13 mouse cellular contexts compared by ENCODE assay signal in the genomic region with DNA sequence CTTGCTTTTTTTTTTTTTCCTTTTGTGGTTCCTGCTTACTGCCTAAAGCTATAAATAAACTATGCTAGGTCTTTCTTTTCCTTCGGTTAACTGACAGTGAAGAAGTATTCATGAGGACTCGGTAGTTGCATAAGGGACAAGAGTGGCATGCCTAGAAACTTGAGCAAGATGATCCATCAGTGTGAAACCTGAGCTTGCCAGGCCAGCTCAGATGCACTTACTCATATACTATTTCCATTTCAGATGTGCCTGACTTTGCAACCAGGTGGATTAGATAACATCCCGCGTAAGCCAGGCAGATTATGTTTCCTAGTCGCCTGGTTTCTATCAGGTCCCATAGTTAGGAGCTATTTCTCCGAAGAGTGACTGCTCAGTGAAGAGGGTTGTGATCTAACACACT. TPM values are rescaled to one million over a fixed set of nuclear protein-coding genes. Genes with fewer than 3 reads are reported as not detected.
DNase-seq lines count a peak whose midpoint lies in the region; ATAC-seq lines count a peak whose summit lies in the region.
"Had no signal": no experiment of that assay in that cellular context is flagged by ENCODE, and none has a peak within 500 bp of the region (broad histone marks: within the 10 kb centered on the region; RNA-seq: fewer than 3 reads in every experiment).

No protein-coding gene starts in this region.

- H3K36me3 ChIP-seq in heart, embryonic 15.5 days: no peaks in the 10 kb centered on the region
- H3K36me3 ChIP-seq in lung, embryonic 16.5 days (ENCODE audit: control insufficient read depth, insufficient read depth, low read length): no peaks in the 10 kb centered on the region
- H3K36me3 ChIP-seq: intestine, embryonic 15.5 days had no signal

- no peak for DNase-seq in heart, adult 9 months (ENCODE audit: low spot score in 2 of 2)
- DNase-seq in lung, postnatal 25 days (ENCODE audit: low spot score): no peak
- DNase-seq in fat pad, adult 2 months (ENCODE audit: extremely low read depth, low read depth, low spot score): peak; percentile 61
- peak; percentile 96 for DNase-seq in skeletal muscle tissue, adult 2 months (ENCODE audit: low read depth, low spot score)
- DNase-seq in retina, postnatal 1 day: no peak
- DNase-seq: adrenal gland, postnatal 36 days; cerebellum, adult 11 months; embryo, embryonic 11 days; lung, adult 18-20 months had no signal

- no peak overlapping the region for H3K4me2 ChIP-seq in heart, embryonic 15.5 days
- H3K4me2 ChIP-seq in lung, embryonic 16.5 days (ENCODE audit: low read depth, low read length): no peak overlapping the region
- H3K4me2 ChIP-seq: intestine, embryonic 15.5 days had no signal

- 0 out of 2 replicates have a peak overlapping the region, but pooled peaks have one; percentile 8 for H3K27ac ChIP-seq in heart, embryonic 15.5 days
- peak overlapping the region; percentile 69 for H3K27ac ChIP-seq in lung, embryonic 16.5 days (ENCODE audit: low read length)
- H3K27ac ChIP-seq: intestine, embryonic 15.5 days; stomach, postnatal 0 days had no signal

- no peaks in the 10 kb centered on the region for H3K9me3 ChIP-seq in heart, embryonic 15.5 days (replicated peaks)
- no peaks in the 10 kb centered on the region for H3K9me3 ChIP-seq in lung, embryonic 16.5 days (ENCODE audit: control insufficient read depth, low read length)
- H3K9me3 ChIP-seq: intestine, embryonic 15.5 days had no signal

- H3K9ac ChIP-seq in heart, embryonic 15.5 days: no peak overlapping the region
- H3K9ac ChIP-seq in lung, embryonic 16.5 days (ENCODE audit: low read length): no peak overlapping the region
- H3K9ac ChIP-seq: intestine, embryonic 15.5 days had no signal

- ATAC-seq in heart, embryonic 15.5 days (replicated peaks; ENCODE audit: insufficient number of reproducible peaks, insufficient read depth, low FRiP score, low read depth): no peak
- no peak for ATAC-seq in lung, embryonic 16.5 days (ENCODE audit: low read depth)
- ATAC-seq: intestine, embryonic 15.5 days had no signal

- H3K4me3 ChIP-seq in heart, embryonic 15.5 days: no peak overlapping the region
- H3K4me3 ChIP-seq in lung, embryonic 16.5 days (ENCODE audit: low read length): no peak overlapping the region
- H3K4me3 ChIP-seq: intestine, embryonic 15.5 days had no signal

- WGBS in heart, embryonic 15.5 days: 29% methylated on average over 6 of the region's 6 CpGs
- WGBS in lung, embryonic 16.5 days: 64% methylated on average over 6 of the region's 6 CpGs

- peaks cover 15% of the 10 kb centered on the region for H3K4me1 ChIP-seq in heart, embryonic 15.5 days (replicated peaks)
- H3K4me1 ChIP-seq in lung, embryonic 16.5 days (replicated peaks; ENCODE audit: control insufficient read depth, insufficient read depth, low read length): peaks cover 4% of the 10 kb centered on the region; the same call in 1 of the 2 replicates
- H3K4me1 ChIP-seq: intestine, embryonic 15.5 days had no signal

- H3K27me3 ChIP-seq in heart, embryonic 15.5 days: no peaks in the 10 kb centered on the region
- H3K27me3 ChIP-seq in lung, embryonic 16.5 days (ENCODE audit: control insufficient read depth, insufficient read depth, low read depth, low read length): no peaks in the 10 kb centered on the region
- H3K27me3 ChIP-seq: intestine, embryonic 15.5 days had no signal

RNA-seq across cellular contexts. Expression of a gene that starts 41.9 kb away (rescaled TPM):
- 5.1 TPM in 2 replicates for polyA plus RNA-seq in heart, embryonic 15.5 days (2015; fragmentation: Nextera tagmentation; extraction: Ambion mirVana)
- polyA plus RNA-seq in lung, embryonic 16.5 days (2015; fragmentation: Nextera tagmentation; extraction: Ambion mirVana): 5.4 and 5.5 TPM in 2 replicates

Comparison
In these comparisons a context has a peak if more than half of its experiments do, and no peak if none do; other contexts are left out.
1. DNase-seq: peak in fat pad, adult 2 months (single experiment) and skeletal muscle tissue, adult 2 months (single experiment); none in heart, adult 9 months (0 of 2), lung, postnatal 25 days (single experiment) and retina, postnatal 1 day (single experiment).